Mouse (Mus musculus): Measurements from ENCODE around the gene Stx6. TPM values are rescaled to one million over a fixed set of nuclear protein-coding genes. Genes with fewer than 3 reads are reported as not detected.

Gene Stx6
- polyA plus RNA-seq, 1 experiment from 2014 or later, result 46.7 TPM

DNA sequence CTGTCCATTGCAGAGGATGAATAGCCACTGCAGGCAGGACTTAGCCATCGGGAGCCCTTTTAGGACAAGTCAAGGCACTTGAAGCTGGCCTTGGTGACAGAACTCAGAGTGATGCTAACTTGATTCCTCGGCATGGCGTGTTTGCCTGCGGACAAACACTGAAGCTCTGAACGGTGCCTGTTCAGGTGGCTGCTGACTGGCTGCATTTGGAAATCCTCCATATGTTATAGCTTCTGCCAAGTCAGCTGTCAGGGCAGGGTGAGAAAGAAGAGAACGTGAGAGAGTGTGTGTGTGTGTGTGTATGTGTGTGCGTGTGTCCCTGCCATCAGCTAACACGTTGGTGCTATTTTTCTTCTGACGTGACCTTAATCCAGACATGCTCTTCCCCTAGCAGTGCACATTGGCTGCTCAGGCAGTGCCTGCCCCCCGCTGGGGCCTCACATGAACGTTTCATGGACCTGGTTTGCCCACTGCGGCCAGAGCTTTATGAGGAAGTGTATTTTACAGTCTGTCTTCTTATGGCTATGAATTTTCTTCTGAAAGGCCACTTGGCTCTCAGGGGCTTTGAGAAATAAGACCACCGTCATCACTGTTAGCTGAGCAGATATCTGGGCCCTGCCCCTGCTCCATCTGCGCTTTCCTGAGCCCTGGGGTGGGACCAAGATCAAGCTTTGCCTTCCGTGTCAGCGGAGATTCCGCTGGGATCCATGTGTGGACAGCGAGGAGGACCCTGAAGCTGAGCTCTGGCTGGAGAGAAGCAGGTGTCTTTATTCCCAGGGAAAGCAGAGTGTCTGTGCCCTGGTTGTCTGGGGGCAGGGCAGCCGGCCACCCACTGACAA, 47.5 kb downstream of the Stx6 start:
- Histone ChIP-seq H3K36me3 (ENCODE audit: inconsistent target) (peaks cover 19% of the 10 kb centered on the region; the same call in 1 of the 2 replicates), H3K79me2 (ENCODE audit: inconsistent target) (no peaks in the 10 kb centered on the region), H3K27ac (no peak overlapping the region), H3K4me3 (ENCODE audit: inconsistent target) (no peak overlapping the region)
- 65% methylated on average over 19 of the region's 19 CpGs for WGBS (ENCODE audit: missing documents)

GRCm38 (mm10) chr1:155207859-155208258, 49.3 kb downstream of the Stx6 start:
- WGBS (ENCODE audit: missing documents), result 100% methylated on average over 2 of the region's 3 CpGs
- H3K36me3 ChIP-seq (ENCODE audit: inconsistent target), result peaks cover 4% of the 10 kb centered on the region; the same call in 1 of the 2 replicates
- H3K27ac ChIP-seq, result no peak overlapping the region
- no peak overlapping the region for H3K4me3 ChIP-seq (ENCODE audit: inconsistent target)
- H3K79me2 ChIP-seq (ENCODE audit: inconsistent target), result no peaks in the 10 kb centered on the region

- Histone ChIP-seq H3K79me2 (ENCODE audit: inconsistent target) (no peaks in the 10 kb centered on the region), H3K4me3 (ENCODE audit: inconsistent target) (no peak overlapping the region), H3K27ac (no peak overlapping the region), H3K36me3 (ENCODE audit: inconsistent target) (no peaks in the 10 kb centered on the region)
- WGBS (ENCODE audit: missing documents), result 60% methylated on average over 11 of the region's 11 CpGs
Observed at GRCm38 (mm10) chr1:155210011-155210763, 51.7 kb downstream of the Stx6 start.

DNA sequence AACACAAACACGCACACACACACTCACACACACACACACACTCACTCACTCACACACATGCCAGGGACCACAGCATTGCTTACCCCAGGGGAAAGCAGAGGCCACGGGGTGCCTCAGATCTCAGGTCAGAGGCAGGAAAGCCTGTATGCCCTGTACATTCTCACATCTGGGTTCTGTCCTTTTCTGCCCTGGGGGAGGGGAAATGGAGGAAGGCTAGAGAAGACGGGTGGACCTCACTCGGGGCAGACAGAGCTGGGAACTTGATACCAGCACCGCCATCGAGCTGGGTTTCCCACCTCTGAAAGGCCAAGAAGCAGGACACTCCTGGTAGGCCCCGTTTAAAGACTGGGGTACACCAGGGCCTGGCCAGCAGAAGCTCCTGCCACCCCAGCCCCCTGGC, 52.5 kb downstream of the Stx6 start:
- no peaks in the 10 kb centered on the region for H3K79me2 ChIP-seq (ENCODE audit: inconsistent target)
- H3K27ac ChIP-seq, result no peak overlapping the region
- H3K36me3 ChIP-seq (ENCODE audit: inconsistent target), result no peaks in the 10 kb centered on the region
- WGBS (ENCODE audit: missing documents), result 74% methylated on average over 7 of the region's 7 CpGs
- H3K4me3 ChIP-seq (ENCODE audit: inconsistent target), result no peak overlapping the region

GRCm38 (mm10) chr1:155212081-155212480, 53.6 kb downstream of the Stx6 start:
- H3K27ac ChIP-seq, result no peak overlapping the region
- H3K79me2 ChIP-seq (ENCODE audit: inconsistent target), result no peaks in the 10 kb centered on the region
- 69% methylated on average over 4 of the region's 4 CpGs for WGBS (ENCODE audit: missing documents)
- no peak overlapping the region for H3K4me3 ChIP-seq (ENCODE audit: inconsistent target)
- no peaks in the 10 kb centered on the region for H3K36me3 ChIP-seq (ENCODE audit: inconsistent target)

GRCm38 (mm10) chr1:155212493-155212892, 54.0 kb downstream of the Stx6 start:
- no peaks in the 10 kb centered on the region for H3K79me2 ChIP-seq (ENCODE audit: inconsistent target)
- H3K4me3 ChIP-seq (ENCODE audit: inconsistent target), result no peak overlapping the region
- 72% methylated on average over 6 of the region's 6 CpGs for WGBS (ENCODE audit: missing documents)
- no peak overlapping the region for H3K27ac ChIP-seq
- no peaks in the 10 kb centered on the region for H3K36me3 ChIP-seq (ENCODE audit: inconsistent target)

DNA sequence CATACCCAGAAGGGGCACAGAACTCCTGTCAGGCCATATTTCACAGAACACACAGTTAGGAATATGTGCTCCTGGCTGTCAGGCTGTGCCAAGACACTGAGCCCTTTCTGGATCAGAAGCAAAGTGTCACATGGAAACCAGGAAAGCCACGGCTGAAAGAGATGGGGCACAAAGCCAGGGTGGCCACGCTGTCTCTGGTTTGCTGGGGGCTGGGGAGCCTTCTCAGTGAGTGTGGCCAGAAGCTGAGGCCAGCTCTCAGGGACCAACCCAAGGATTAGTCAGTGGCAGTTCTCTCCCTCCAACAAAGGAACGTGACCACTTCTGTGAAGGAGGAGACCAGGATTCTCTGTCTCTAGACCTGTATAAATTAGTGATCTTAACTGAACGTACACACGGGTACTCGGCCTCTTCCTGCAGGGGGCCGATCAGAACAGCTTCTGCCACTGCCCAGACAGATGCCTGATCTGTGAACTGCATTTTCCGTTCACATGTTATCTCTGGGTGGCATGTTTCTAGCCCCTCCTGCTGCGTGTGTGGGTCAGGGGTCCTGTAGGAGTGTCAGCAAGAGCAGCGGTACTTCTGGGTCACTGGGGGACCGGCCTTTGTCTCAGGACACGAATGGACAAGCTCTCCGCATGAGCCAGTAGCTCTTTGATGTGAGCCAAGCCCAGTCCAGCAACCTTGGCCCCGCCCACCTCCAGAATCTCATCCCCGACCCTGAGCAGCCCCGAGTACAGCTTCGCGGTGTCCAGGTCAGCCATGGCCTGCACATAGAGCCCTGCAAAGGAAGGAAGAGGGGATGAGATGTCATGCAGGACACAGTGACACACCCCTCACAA, 54.6 kb downstream of the Stx6 start:
- Histone ChIP-seq H3K79me2 (ENCODE audit: inconsistent target) (no peaks in the 10 kb centered on the region), H3K4me3 (ENCODE audit: inconsistent target) (no peak overlapping the region), H3K36me3 (ENCODE audit: inconsistent target) (no peaks in the 10 kb centered on the region), H3K27ac (no peak overlapping the region)
- WGBS (ENCODE audit: missing documents), result 85% methylated on average over 18 of the region's 18 CpGs

GRCm38 (mm10) chr1:155213912-155214311, 55.4 kb downstream of the Stx6 start:
- Histone ChIP-seq H3K4me3 (ENCODE audit: inconsistent target) (no peak overlapping the region), H3K36me3 (ENCODE audit: inconsistent target) (no peaks in the 10 kb centered on the region), H3K27ac (no peak overlapping the region), H3K79me2 (ENCODE audit: inconsistent target) (no peaks in the 10 kb centered on the region)
- 94% methylated on average over 7 of the region's 7 CpGs for WGBS (ENCODE audit: missing documents)

DNA sequence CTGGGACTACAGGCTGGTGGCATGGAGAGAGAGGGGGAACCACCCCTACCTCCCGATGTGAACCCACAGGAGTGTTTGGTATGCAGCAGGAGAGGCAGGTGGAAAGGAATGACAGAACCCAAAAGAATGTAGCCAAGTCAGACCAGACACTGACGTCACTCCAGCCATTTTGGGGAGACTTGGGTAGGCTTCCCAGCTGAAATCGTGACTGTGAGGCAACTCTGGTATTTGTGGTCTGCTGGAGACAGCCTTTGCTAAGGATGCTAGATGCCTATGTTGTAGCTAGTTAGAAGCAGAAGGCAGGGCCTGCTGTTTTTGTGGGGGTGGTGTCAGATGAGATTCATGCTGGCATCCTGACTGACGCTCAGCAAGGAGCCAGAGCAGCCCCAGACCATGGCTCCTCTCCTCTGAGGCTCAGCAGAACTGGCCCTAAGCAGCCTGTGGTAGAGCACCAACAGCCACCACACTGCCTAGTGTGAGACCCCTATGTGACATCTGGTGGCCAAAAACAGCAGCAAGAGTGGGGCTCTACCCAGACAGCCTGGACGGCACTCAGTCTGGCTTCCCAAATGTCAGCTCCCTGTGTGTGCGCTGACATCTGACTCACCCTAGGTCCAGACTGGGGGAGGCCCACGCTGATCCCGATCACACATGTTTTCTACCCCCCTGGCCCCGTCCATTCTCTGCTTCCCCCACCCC, 56.7 kb downstream of the Stx6 start:
- H3K36me3 ChIP-seq (ENCODE audit: inconsistent target), result no peaks in the 10 kb centered on the region
- no peak overlapping the region for H3K27ac ChIP-seq
- no peaks in the 10 kb centered on the region for H3K79me2 ChIP-seq (ENCODE audit: inconsistent target)
- H3K4me3 ChIP-seq (ENCODE audit: inconsistent target), result no peak overlapping the region
- WGBS (ENCODE audit: missing documents), result 59% methylated on average over 9 of the region's 9 CpGs

- H3K27ac ChIP-seq, result no peak overlapping the region
- no peaks in the 10 kb centered on the region for H3K36me3 ChIP-seq (ENCODE audit: inconsistent target)
- H3K4me3 ChIP-seq (ENCODE audit: inconsistent target), result no peak overlapping the region
- H3K79me2 ChIP-seq (ENCODE audit: inconsistent target), result no peaks in the 10 kb centered on the region
- 95% methylated on average over 11 of the region's 11 CpGs for WGBS (ENCODE audit: missing documents)
Observed at GRCm38 (mm10) chr1:155216313-155216712, 57.8 kb downstream of the Stx6 start.

GRCm38 (mm10) chr1:155216844-155217243, 58.3 kb downstream of the Stx6 start:
- H3K4me3 ChIP-seq (ENCODE audit: inconsistent target), result no peak overlapping the region
- no peaks in the 10 kb centered on the region for H3K79me2 ChIP-seq (ENCODE audit: inconsistent target)
- H3K36me3 ChIP-seq (ENCODE audit: inconsistent target), result no peaks in the 10 kb centered on the region
- WGBS (ENCODE audit: missing documents), result 86% methylated on average over 6 of the region's 6 CpGs
- H3K27ac ChIP-seq, result no peak overlapping the region

GRCm38 (mm10) chr1:155217865-155218541, 59.5 kb downstream of the Stx6 start:
- H3K27ac ChIP-seq, result no peak overlapping the region
- no peak overlapping the region for H3K4me3 ChIP-seq (ENCODE audit: inconsistent target)
- no peaks in the 10 kb centered on the region for H3K36me3 ChIP-seq (ENCODE audit: inconsistent target)
- H3K79me2 ChIP-seq (ENCODE audit: inconsistent target), result no peaks in the 10 kb centered on the region
- 47% methylated on average over 9 of the region's 9 CpGs for WGBS (ENCODE audit: missing documents)

- 81% methylated on average over 5 of the region's 5 CpGs for WGBS (ENCODE audit: missing documents)
- no peak overlapping the region for H3K27ac ChIP-seq
- no peaks in the 10 kb centered on the region for H3K79me2 ChIP-seq (ENCODE audit: inconsistent target)
- no peaks in the 10 kb centered on the region for H3K36me3 ChIP-seq (ENCODE audit: inconsistent target)
- H3K4me3 ChIP-seq (ENCODE audit: inconsistent target), result no peak overlapping the region
Observed at GRCm38 (mm10) chr1:155218924-155219323, 60.4 kb downstream of the Stx6 start.

Measured in macrophage (primary cell).